Mouse (Mus musculus): ENCODE measurements around the gene Ppp6r2.

Ppp6r2 gene

GRCm38 (mm10) chr15:89210915-89211715 lies at the start of gene Ppp6r2:
Gene Ppp6r2, plus strand, starts transcription at chr15:89211553.
- peak; percentile 84 to 90 for DNase-seq (ENCODE audit: low spot score in 2 of 2)

DNA sequence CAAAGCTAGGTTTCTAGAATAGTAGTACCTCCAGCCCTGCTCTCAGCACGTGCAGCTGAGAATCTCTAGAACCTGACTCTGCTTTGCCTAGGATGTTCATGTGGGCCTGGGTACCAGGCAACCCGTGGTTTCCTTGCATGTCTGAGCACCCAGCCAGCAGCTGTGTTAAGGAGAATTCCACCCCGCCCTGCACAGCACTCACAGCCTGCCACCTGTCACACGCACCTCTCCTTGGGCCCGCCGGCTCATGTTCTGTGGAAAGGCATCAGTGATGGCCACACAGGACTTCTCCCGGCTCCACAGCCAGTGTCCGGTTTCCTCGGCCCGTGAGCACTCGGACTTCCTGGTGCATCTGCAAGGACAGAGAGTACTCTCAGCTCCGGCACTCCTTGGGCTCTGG lies 45.9 kb upstream of the Ppp6r2 start:
- DNase-seq (ENCODE audit: low spot score in 2 of 2), result no peak

DNA sequence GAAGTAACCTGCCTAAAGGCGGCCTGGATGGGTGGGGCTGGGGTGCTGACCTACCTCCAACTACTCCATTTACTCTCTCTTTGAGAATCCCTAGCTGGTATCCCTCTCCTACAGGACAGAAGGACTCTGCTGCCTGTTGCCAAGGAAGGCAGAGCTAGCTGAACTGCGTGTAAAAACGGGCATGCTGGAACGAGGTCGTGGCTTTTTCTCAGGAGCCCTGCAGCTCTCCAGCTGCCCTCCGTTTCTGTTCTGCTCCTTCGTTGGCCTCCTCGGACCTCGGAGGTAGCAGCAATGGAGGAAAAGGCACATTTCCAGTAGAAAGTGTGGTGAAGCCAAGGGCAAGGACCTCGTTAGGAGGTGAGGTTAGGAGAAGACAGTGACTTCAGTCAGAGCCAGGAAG lies 42.4 kb upstream of the Ppp6r2 start:
- DNase-seq (ENCODE audit: low spot score in 2 of 2), result no peak

- DNase-seq (ENCODE audit: low spot score in 2 of 2), result no peak
These were observed 41.9 kb upstream of the Ppp6r2 start for GRCm38 (mm10) chr15:89169431-89169830.

DNA sequence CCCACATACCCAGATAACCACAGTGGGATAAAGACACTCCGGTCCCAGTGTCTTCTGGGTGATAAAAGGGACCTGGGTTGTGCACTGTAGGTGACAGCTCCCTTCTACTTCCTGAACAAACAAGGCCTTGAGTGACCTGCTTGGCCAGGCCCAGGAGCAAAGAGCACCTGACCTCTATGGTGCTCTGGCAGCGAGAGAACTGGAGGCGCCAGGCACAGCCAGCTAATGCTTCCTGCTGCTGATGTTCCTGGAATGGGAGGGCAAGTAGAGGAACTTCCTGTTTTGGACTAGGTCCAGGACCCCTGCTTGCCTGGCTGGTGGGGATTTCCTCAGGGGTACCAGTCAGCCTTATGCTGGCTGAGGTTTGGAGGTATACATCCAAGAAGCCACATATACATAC lies 41.3 kb upstream of the Ppp6r2 start:
- no peak for DNase-seq (ENCODE audit: low spot score in 2 of 2)

- no peak for DNase-seq (ENCODE audit: low spot score in 2 of 2)
These were observed 39.8 kb upstream of the Ppp6r2 start for GRCm38 (mm10) chr15:89171526-89172051.

DNA sequence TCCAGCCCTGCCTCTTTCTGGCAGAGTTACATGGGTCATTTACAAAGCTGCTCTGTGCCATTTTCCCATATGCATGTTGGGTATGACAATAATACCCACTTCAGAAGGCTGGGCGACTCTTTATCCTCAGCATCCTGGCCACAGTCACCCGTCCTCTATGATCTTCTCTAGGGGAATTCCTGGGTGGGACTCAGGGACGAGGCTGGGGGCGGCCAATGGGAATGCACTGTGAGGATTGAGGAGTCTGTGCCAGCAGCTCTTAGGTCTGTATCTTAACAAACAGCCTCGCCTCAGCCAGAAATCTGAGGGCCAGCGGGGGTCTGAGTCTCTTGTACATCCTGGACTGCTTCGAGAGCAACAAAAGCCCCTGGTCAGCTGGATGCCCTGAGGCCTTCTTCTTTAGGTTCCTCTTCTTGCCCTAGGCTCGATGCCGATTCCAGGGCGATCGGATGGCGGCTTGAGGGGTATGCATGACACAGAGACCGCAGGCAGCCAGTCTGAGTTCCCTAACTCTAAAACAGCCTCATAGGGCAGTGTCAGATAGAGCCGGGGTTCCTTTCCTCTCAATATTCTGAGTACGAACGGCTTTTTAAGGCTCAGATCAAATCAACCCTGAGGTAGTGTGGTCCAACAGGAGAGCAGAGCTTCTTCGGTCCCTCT lies 38.9 kb upstream of the Ppp6r2 start:
- DNase-seq (ENCODE audit: low spot score in 2 of 2), result no peak

GRCm38 (mm10) chr15:89173024-89173905 lies 38.1 kb upstream of the Ppp6r2 start:
- peak in 1 of 2 experiments; percentile 61 for DNase-seq (ENCODE audit: low spot score in 2 of 2)

DNA sequence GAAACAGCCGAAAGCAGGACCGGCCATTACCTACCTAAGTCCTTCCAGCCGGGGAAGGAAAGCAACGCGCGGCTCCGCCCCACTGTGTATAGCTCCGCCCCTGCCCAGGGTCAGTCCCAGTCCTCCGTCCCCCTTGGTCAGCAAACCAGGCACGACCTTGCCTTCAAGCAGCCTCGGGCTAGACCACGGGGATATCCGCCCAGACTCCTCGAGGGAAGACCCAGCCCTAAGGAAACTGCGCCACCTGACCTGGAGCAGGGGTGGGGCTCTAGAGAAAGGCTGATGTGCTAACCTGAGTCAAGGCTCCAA lies 37.5 kb upstream of the Ppp6r2 start:
- peak in 1 of 2 experiments; percentile 47 for DNase-seq (ENCODE audit: low spot score in 2 of 2)

- no peak for DNase-seq (ENCODE audit: low spot score in 2 of 2)
These were observed 36.4 kb upstream of the Ppp6r2 start for GRCm38 (mm10) chr15:89174889-89175339.

DNA sequence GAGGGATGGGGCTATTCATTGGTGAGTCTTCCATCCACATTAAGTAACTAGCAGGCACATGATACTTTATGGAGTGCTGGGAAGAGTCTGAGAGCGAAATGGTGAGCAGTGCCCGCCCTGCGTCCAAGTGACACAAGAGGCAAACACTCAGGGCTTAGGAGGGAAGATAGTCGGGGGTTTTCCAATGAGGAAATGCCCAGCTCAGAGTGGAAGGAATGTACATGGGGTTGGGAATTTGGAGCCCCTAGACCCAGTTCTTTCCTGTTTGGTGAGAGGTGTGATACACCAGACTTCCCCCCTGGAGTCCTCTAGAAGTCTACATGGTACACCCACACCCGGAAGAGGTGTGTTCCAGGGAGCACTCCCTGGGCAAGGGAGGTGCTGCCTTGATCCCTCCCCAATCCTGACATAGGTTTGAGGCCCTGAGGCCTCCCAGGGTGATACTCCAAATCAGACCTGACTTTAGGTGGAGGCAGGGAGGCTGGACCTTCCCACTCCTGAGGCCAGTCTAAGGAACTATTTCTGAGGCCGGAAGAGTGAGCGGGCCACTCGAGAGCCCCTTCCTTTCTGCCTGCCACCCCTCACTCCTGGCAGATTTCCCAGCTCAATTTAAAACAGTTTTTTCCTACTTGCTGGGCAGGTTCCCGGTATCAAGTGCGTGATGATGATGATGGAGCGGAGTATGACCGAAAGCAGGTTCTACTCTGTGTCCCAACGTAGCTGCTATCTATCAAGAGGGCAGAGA lies 35.8 kb upstream of the Ppp6r2 start:
- no peak for DNase-seq (ENCODE audit: low spot score in 2 of 2)

- DNase-seq (ENCODE audit: low spot score in 2 of 2), result peak; percentile 31 to 59
These were observed 34.2 kb upstream of the Ppp6r2 start for GRCm38 (mm10) chr15:89177121-89177520.

DNA sequence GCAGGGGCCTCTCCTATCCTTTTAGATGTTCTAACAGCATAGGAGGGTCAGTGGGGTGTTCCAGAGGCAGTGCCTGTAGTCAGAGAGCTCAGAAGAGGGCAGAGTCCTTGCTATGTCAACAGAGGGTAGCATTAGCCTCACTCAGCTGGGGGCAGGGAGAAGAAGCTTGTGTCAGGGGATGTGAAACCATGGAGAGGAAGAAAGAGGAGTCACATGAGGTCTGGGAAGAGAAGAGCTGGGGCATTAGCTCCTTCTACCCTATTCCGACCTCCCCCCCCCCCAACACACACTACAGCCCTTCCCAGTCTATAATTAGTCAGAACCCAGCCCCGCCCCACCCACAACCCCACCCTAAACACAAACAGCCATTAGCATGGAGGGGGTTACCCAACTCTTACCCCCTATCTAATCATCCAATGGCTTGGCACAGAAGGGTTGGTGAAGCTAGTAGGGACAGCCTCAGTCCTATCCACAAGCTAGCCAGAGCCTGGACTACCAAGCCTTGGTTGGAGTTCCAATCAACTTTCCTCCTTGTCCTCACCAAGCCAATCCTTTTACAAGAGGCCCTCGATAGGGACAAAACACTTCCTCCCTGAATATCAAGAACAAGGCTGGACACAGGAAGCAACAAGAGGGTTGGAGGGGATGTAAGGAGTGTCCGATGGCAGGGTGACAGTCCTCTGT lies 33.6 kb upstream of the Ppp6r2 start:
- no peak for DNase-seq (ENCODE audit: low spot score in 2 of 2)

- DNase-seq (ENCODE audit: low spot score in 2 of 2), result no peak
These were observed 33.0 kb upstream of the Ppp6r2 start for GRCm38 (mm10) chr15:89178260-89178860.

GRCm38 (mm10) chr15:89178954-89179629 lies 32.3 kb upstream of the Ppp6r2 start:
- DNase-seq (ENCODE audit: low spot score in 2 of 2), result peak in 1 of 2 experiments; percentile 49

- no peak for DNase-seq (ENCODE audit: low spot score in 2 of 2)
These were observed 31.8 kb upstream of the Ppp6r2 start for GRCm38 (mm10) chr15:89179630-89179964.

DNA sequence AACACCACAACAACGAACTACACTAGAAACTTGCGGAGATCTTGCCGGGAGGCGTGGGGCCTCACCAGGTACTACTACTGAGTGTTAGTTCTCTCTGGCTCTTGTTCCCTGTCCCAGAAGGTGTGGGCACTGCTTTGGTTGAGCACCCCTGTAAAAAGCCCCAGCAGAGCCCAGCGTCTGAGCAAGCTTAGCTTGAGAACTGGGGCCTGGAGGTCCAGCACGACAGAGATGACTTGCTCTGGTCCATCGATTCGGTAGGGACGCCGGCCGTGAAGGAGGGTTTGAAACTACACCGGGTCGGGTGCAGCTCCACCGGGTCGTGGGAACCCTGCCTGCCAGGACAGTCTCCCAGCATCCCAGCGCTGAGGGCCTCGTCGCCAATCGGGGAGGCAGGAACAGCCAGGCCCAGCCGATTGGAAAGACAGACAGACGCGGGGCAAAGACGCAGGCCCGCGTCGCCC lies 31.2 kb upstream of the Ppp6r2 start:
- no peak for DNase-seq (ENCODE audit: low spot score in 2 of 2)

GRCm38 (mm10) chr15:89180571-89181229 lies 30.7 kb upstream of the Ppp6r2 start, which contains the start of gene Plxnb2:
Gene Plxnb2, minus strand, starts transcription at chr15:89180788.
- DNase-seq (ENCODE audit: low spot score in 2 of 2), result peak in 1 of 2 experiments; percentile 47

Measured in spleen, postnatal 10 days (tissue).